Mouse (Mus musculus) forelimb bud, embryonic 11.5 days (tissue): ENCODE data around the gene Nanos3.

Source experiments
- DNase-seq: peaks from one replicate; pipeline ENCODE4 v3.0.0-alpha.2; 2012; ENCODE audit warnings: low read depth, low spot score

The Nanos3 gene

DNA sequence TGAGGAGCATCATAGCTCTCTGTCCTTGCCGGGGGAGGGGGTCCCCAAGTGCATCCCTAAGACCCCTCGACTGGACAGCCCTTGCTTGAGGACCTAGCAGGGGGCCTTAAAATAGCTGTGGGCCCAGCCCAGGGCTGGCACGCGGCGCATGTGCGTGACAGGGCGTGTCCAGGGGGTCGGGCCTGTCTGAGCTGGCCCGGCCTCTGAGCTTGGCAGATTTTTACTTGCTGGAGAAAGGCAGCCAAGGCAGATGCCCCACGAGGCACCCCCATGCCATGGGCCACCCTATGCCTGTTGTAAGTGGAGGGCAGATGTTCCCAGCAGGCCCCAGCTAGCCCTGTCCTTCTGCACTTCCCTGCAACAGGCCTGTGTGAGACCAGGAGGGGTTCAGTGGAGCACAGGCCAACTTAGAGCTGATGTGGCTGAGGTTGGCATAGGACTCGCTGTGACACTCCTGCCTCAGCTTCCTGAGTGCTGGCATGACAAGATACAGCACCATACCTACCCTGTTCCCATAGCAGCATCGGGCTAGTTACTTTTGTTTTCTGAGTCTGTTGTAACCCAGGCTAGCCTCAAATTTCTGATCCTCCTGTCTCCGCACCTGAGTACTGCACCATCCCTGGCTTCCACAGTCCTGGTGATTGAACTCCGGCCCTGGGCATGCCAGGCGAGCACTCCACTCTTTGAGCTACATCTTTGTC is 16.7 kb upstream of the Nanos3 start:
- no peak for DNase-seq

DNA sequence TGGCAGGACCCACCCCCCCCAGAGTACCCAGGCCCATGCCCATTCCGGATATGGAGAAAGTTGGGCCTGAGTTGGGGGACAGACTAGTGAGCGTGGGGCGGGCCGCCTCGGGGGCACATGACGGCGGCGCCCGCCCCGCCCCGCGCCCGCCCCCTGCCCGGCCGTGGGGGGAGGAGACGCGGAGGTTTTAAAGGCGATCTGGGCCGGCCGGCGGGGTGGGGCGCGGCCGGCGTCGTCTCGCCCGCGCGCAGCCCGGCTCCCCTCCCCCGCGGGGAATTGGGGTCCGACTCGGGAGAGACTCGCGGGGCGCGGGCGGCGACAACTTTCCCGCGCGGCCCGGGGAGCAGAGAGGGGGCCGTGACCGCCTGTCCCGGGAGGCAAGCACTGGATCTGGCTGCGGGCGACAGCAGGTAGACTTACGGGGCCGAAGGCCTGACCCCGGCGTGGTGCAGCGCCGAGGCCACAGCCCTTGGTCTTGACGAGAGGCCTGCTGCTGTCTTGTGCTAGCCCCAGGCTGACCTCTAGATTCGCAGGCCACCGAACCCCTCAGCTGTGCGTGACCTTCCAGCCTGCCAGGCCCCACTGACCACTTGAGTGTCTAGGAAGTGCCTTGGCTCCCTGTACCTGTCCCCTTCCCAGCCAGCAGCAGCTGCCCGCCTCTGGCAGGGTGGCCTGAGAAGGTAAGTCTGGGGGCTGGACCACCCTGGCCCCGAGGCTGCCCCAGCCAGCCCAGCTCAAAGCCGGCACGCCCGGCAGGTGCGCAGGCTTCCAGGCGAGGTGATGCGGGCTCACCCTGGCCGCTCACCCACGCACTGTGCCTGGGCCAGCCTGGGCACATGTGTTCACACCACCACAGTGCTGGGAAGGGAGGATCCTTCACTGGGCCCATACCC is 15.9 kb upstream of the Nanos3 start:
- no peak for DNase-seq

DNA sequence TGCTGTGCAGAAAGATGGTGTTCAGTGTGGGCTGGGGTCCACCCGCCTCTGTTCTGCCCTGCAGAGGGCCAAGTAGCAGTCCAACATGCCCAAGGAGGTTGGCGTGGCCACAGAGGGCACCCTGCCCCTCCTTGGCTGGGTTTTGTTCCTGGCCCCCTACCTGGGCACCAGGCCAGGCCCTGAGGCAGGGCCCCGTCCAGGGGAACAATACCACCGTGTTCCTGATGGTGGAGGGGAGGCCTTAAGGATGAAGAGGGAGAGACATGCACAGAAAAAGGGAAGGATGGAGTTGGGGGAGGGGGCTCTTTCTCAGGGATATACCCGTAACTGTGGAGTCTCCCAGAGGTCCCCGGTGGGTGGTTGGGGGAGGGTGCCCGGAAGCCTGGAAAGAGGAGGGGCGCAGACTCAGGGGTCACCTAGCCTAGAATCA is 15.1 kb upstream of the Nanos3 start:
- DNase-seq: no peak

DNA sequence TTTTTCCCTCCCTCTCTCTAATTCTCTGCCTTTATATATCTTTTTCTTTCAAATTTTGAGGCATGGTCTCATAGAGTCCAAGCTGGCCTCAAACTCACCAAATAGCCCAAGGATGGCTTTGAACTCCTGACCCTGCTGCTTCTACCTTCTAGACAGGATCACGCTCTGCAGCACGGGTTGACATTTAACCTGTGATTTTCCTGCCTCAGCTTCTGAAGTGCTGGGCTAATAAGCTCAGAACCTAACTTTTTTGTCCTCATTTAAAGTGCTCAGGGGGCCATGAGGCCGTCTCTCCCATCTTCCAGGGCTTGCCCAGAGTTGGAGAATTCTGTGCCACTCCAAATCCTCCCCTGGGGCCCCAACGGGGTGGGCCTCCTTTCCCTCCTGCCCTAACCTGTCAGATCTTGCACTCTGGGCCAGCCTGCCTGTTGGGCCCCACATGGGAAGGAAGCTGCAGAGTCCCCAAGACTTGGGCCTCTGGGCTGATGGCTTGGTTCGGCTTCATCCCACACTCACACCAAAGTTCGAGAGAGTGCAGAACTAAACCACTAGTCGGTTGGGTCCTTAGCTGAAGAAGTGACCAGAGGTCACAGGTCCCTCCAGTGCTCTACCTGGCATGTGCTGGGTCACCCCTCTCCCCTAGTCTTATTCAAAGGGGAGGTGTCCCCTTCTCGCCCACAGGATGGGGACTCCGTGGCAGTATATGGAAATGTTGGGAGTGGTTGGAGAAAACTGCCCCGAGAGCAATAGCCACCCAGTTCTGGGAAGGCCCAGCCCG is 14.5 kb upstream of the Nanos3 start:
- no peak for DNase-seq

DNA sequence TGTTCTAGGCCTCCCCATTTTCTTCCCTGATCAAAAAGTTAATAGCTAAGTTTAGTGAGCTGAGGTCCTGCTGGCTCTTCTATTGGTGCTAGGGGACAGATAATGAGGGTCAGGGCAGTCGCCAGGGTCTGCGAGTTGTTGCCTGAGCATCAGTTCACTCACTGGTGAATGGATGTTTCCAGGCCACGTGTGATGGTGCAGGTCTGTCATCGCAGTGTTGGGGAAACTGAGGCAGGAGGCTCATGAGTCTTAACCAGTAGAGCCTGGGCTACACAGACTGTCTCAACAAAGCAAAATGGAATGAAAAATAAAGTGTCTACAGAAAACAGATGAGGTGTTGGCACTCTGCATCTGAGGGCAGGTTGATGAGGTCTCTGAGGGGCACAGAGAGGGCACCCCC is 13.9 kb upstream of the Nanos3 start:
- no peak for DNase-seq

DNA sequence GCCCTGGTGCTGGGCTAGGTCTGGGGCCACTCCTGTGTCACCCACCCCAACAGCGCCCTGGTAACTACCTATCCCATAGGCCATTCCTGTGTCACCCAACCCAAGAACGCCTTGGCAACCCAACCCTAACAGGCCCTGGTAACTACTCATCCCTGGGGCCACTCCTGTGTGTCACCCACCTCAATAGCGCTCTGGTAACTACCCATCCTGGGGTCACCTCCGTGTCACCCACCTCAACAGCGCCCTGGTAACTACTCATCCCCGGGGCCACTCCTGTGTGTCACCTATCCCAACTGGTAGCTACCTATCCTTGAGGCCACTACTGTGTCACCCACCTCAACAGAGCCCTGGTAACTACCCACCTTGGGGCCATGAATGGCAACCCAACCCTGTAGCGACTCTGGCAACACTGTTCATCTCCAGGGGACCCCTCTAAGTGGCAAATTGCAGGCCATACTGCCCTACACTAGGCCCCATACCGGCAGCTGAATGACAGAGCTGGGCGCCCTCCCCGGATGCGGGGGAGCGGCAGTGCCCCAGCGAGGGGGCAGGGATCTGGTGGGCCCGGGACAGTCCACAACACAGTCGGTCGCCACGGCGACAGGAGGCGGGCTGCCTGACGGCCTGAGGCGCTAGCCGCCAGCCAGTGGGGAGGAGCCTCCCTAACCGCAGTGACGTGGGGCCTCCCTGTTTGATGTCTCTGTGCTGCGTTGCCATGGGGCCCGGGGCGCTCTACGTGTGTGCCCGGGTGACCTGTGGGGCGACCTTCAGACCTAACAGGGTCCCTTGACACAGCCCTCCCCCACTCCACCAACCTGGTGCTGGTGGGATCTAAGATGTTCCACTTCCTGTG is 13.1 kb upstream of the Nanos3 start:
- DNase-seq: peak; percentile 92

DNA sequence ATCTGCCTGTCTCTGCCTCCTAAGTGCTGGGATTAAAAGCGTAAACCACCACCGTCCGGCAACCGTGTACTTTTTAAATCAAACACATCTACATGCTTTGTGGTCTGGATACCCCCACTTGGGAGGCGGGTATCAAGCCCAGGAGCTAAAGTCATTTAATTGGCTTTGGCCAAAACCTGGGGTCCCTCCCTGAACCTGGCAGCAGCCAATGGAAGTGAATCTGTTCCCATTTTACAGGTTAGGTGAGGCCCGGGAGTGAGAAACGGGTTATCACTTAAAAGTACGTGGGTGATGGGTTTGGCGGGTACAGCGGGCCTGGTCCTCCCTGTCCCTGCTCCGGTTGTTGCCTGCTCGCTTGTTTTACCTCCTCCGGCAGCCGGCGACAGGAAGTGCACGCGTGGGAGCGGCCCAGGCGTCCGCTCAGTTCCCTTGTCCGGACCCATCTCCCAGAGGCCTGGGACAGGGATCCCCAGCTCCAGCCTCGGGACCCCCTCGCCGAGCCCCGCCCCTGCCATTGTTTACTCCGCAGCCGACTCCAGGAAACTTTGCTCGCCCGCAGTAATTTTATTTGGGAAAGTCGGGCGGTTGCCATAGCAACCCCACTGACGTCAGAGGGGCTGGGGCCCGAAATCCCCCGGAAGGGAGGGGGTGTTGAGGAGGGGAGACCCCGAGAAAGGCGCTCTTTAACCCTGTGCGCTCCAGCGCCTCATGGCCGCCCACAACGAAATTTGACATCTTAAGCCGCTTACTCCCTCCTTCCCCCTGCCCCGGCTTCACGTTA is 12.3 kb upstream of the Nanos3 start:
- DNase-seq: peak; percentile 99

DNA sequence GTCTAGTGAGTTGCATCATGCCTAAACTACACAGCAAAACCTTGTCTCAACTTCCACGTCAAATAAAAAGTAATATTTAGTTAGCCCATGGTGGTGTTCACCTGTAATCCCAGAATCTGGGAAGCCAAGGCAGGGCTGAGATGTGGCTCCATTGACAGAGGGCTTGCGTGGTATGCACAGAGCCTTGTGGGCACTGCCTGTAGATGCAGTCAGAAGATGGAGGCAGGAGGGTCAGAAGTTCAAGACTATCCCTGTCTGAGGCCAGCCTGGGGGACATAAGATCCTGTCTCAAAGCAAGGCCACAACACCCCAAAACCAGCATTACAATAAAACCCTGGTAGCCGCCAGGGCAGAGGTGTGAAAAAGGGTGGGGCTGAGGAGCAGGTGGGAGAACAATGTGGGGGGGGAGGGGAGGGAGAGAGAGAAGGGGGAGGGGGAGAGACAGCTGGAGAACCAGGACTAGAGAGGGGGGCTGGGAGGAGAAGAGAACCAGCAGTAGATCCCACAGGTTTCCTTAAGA is 9.3 kb upstream of the Nanos3 start:
- DNase-seq: no peak

DNA sequence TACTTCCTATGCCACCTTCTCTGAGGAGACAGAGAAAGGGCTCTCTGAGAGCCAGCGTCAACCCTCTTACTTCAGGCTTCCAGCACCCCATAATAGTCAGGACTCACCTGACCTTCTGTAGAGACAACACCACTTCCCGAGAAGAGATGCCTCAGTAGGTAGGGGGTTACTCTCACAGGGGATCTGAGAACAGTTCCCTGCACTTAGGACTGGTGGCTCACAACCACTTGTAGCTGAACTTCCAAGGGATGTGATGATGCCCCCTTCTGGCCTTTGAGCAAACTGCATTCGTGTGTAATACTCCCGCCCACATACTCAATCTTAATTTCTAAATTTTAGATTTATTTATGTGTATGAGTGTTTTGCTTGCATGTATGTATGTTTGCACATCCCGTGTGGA is 8.5 kb upstream of the Nanos3 start:
- no peak for DNase-seq

DNA sequence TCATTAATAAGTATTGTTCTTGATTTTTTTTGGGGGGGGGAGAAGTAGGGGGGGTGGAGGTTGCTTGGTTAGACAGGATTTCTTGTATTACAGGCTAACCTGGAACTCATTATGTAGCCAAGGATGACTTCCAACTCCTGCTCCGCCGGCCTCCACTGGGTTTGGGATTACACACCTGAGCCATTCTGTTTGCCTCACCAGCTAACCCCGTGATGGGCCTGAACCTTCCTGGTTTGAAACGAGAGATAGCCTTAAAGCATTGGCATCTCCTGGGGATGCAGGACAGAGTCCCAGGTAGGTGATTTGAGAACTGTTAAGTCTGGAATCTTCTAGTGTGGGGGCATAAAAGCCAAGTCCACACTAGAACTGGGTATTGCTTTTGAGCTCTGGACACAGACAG is 8.1 kb upstream of the Nanos3 start:
- no peak for DNase-seq

DNA sequence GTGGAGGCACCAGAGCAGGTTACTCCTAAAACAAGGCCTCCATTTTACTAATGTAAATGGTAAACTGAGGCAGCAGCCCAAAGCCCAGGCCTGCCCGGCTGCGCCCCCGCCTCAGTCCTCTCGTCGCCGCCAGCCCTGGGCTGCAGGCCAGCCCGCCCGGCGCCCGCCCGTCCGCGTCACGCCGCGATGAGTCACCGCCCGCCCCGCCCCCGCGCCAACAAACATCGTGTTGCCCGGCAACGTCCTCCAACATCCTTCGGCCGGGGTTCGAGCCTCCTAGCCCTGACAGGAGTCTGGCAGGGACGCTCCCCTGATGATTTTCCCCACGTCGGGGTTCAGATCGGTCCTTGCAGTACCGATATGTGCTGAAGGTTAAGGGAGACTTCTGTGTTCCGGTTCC is 7.5 kb upstream of the Nanos3 start:
- no peak for DNase-seq

DNA sequence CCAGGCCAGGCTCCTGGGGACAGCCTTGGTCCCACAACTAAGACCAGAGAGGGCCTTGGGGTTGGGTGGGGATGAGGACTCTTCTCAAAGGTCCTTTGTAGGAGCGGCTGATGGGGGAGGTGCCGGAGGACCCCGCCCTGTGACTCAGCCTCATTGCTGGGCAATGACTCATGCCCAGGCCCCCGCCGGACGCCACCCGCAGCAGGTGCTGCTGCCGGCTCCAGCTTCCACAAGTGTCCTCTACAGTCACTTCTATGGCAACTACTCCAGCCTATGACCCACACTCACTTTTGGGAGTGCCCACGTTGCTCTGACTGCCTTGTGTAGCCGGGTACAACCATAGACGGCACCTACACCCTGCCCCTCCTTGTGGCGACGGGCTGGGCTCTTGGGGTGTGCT is 7.0 kb upstream of the Nanos3 start:
- DNase-seq: no peak

DNA sequence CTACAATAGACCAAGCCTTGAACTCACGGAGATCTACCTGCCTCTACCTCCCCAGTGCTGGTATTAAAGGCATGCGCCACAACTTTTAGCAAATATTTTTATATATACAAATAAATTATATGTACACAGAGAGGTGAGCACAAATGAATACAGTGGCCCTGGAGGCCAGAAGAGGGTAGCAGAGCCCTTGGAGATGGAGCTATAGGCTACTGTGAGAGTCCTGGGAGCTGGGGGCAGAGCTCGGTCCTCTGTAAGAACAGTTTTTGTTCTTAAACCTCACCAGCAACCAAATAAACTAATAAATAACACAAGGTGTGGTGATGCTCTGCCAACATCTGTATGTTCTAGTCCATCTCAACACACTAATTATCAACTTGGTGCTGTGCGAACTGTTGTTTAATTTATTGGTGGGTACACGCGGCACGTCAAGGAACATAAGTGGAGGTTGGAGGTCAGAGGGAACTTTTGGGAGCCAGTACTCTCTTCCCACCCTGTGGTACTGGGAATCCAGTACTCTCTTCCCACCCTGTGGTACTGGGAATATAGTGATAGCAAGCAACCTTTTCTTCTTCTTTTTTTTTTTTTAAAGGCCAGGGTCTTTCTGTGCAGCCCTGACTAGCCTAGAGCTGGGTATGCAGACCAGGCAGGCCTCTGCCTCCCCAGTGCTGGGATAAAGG is 5.3 kb upstream of the Nanos3 start:
- no peak for DNase-seq

DNA sequence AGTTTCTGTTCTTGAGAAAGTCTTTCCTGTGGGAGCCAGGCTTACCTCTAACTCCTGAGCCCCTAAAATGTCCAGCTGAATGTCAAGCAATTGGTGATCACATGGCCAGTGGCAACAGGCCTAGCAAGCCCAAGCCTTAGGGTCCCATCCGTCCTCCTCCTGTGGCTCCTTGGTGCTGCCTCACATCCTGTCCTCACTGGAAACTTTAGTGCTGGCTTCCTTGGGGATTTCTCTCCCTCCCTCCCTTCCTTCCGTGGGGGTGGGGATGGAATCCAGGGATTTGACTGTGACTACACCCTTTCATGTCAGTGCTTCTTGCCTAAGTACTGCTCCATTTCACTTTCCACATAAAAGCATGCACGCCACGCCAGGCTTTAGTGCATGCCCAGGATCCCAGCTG is 4.6 kb upstream of the Nanos3 start:
- DNase-seq: no peak

DNA sequence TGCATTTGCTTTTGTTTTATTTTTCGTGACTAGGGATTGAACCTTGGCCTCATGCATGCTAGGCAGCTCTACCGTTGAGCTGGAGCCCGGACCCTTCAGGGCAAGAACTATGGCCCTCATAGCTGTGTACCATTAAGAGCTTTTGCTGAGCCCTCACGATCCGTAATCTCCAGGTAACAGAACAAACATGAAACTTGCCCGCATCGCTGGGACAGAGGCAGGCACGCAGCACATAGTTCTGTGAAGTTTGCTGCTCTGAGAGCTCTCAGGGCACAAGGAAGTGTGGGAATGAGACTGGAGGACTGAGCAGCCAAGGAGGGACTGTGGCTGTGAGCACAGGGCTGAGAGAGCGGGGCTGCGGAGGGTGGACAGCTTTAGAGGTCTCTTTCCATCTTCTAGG is 3.7 kb upstream of the Nanos3 start:
- no peak for DNase-seq

DNA sequence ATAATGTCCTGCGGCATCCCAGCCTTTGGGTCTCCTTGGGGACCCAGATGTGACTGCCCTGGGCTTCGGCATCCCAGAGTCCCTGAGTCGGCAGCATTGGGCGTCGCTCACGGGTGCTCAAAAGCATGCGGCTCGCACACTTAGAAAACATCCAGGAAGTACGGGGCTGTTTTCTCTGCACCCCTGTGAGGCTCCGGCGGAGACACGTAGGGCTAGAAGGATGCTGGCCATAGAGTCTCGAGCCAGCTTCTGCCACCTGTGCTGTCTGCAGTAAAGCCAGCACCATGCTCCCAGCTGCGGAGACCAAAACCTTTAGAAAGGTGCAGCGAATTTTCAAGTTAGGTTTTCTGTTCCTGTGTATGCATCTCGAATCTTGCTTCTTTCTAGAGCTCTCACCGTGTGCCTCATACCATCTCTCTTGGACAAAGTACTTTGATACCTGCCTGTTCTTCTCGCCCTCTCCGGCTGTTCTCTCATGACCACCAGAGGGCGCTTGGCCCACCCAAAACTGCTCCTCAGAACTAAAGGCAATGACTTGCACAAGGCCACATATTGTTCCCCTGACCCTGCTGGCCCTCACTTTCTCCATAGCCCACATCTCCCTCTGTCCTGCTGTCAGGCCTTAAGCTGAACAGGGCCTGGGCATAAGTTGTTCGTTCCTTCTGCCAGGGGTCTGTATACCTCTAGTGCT is 2.2 kb upstream of the Nanos3 start:
- DNase-seq: peak; percentile 80

DNA sequence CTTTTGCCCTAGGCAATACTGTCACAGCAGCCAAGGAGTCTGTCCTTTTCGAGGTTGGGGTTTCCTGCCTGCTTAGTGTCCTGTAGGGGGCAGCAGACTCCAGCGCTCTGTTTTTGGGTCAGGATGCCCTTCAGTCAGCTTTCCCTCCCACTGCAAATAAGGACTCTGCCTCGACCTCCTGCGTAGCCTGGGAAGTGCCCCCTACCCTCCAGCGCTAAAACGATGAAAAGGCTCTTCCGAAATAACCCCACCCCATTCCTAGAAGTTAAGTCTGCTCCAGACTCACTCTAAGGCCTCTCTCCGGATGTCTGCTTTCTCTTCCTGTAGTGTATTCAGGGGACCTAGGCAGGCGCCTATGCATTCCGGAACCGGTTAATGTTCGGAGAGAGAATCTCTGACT is 1.5 kb upstream of the Nanos3 start:
- peak; percentile 87 for DNase-seq

DNA sequence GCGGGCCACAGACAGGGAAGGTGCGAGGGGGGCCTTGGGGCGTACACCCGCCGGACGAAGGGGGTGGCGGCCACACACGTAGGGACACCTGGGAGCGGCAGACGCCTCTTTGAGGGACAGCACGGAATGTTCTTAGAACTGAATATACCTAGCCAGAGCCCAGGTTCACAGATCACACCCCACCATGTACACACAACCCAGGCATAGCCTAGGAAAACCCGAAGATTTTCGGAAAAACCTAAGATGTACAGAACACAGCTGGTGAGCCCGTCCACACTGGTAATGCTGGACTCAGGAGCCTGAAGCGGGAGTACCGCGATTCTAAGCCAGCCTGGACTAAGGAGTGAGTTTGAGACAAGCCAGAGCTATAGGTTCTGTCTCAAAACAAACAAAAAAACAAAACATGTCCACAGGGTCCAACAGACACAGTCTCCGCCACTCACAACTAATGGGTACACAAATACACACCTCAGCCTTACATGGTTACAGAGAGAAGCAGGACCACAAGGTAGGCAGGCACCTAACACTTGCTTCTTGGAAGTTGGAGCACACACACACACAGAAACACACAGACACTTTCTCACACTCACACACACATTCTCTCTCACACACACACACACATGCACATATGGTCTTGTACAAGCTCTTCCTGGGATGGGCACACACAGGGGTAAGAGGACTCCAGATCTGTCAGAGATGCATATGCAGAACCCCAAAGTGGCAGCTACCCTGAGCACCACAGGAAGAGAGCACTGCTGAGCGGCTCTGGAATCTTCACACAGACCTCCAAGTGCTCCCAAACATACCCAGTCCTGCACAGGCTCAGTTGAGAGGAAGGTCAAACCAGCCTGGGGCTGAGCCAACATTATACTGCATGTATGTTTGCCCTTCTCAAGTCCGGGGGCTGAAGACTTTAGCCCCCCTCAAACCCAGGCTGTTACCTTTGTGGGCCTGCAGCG is 653 bp downstream of the Nanos3 start:
- no peak for DNase-seq
